Mouse (Mus musculus): Measurements from ENCODE around the gene Il18bp.

- no peak for TF ChIP-seq CTCF (IDR thresholded peaks at IDR 0.05; ENCODE audit: low read depth, low read length)
- TF ChIP-seq POLR2A (IDR thresholded peaks at IDR 0.05; ENCODE audit: borderline replicate concordance, low read depth, low read length): no peak
Measured at GRCm38 (mm10) chr7:101970429-101970775, 48.1 kb downstream of the Il18bp start.
